Mouse (Mus musculus): ENCODE data around the gene Cyb561d1.

Cyb561d1 gene

GRCm38 (mm10) chr3:108204470-108204869 is 3.5 kb upstream of the Cyb561d1 start:
- DNase-seq (ENCODE audit: extremely low read depth, insufficient read length, low spot score): no peak

GRCm38 (mm10) chr3:108203621-108204325 is 2.8 kb upstream of the Cyb561d1 start:
- peak; percentile 41 for DNase-seq (ENCODE audit: extremely low read depth, insufficient read length, low spot score)

GRCm38 (mm10) chr3:108203212-108203611 is 2.2 kb upstream of the Cyb561d1 start:
- no peak for DNase-seq (ENCODE audit: extremely low read depth, insufficient read length, low spot score)

DNA sequence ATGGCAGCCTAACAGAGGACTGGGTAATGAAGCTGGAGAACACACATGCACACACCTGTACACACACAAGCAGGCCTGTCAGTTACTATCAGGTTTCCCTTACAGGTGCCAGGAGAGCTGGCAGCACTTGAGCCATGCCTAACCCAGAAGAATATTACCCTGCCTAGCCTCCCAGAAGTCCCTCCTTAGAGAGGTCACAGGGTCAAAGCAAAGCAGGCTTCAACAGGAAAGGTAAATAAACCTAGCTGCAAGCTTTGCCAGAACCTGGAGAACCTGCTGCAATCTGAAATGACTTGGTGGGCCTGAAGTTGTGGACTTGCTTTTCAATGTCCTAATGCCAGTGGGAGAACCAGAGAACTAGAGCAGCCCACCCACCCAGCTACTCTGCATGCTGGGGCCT is 1.5 kb upstream of the Cyb561d1 start:
- DNase-seq (ENCODE audit: extremely low read depth, insufficient read length, low spot score): no peak

GRCm38 (mm10) chr3:108199231-108199630 is 1.8 kb downstream of the Cyb561d1 start:
- no peak for DNase-seq (ENCODE audit: extremely low read depth, insufficient read length, low spot score)

- no peak for DNase-seq (ENCODE audit: extremely low read depth, insufficient read length, low spot score)
These were observed 3.9 kb downstream of the Cyb561d1 start for GRCm38 (mm10) chr3:108197066-108197497.

DNA sequence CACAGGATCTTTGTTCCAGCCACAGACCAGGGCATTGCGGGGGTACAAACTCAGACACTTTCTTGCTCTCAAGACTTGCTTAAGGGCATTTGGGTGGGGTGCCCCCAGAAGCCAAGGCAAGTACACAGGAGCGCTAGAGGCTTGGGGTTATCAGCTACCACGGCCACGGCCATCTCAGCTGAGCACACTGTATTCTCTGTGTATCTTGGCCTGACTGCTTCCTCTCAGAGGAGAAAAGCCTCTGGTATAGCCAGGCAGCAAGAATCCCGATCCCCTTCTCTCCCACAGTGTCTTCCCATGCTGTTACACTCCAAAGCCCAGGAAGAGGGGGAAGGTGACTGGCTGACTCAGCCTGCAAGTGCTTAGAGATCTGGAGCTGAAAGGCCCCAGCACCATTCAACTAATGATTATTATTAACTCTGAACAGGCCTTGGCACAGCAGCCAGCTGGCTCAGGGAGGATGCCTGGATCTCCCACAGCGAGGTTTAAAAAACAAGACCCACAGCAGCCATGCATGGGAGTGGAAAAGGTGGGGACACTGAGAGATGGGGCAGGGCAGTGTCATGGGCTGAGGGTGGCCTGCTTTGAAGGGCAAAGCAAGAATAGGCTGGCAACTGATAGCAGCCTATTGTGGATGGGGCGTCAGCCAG is 4.9 kb downstream of the Cyb561d1 start:
- no peak for DNase-seq (ENCODE audit: extremely low read depth, insufficient read length, low spot score)

- no peak for DNase-seq (ENCODE audit: extremely low read depth, insufficient read length, low spot score)
These were observed 5.7 kb downstream of the Cyb561d1 start for GRCm38 (mm10) chr3:108195287-108195686.

DNA sequence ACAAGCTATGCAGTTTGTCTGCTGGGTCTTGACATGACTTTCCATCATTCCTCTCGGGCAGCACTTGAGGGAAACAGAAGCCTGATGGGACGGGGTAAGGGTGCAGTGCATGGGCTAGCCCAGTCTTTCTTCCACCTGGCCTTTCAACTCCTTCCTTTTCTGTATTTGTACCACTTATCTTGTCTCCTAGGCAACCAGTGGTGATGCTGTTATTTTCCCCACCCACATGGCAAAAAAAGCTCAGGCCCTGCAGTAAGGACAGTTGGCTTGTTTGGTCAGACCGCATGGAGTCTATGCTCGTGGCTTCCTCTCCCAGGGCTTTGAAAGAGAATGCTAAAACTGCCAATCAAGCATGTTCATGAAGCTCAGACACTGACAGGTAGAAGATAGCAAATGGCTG is 7.3 kb downstream of the Cyb561d1 start:
- DNase-seq (ENCODE audit: extremely low read depth, insufficient read length, low spot score): no peak

- DNase-seq (ENCODE audit: extremely low read depth, insufficient read length, low spot score): no peak
These were observed 11.1 kb downstream of the Cyb561d1 start for GRCm38 (mm10) chr3:108189897-108190296.

DNA sequence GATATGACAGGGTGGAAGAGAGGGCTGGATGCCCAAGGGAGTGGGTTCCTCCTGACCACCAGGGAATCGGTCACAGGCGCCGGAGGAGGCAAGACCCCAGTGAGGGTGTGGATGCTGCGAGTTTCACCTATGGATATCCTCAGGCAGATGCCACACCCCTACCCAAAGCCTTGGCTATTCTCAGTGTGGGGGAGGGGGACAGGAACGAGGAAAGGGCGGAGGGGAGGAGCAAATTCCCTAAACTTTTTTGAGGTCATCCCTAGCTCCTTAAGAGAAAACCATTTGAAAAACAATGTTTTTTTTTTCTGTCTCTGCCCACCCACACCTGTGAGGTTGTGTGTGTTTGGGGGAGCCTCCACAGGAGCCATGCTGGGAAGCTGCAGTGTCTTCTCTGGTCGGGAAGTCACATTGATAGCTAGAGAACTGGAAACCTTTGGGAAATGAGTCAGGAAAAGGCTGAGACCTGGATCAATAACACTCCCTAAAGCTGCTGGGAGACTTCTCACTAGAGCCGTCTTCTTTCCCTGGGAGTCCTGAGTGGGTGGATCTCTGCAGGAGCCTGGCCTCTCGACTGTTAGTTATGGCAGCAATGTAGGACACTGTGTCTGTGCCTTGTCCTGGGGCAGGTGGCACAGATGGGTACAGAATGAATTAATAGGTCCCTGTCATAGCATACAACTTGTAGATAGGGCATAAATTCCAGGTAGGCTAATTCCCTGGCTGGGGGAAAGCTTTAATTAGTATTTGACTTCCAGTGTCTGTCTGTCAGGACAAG is 12.1 kb downstream of the Cyb561d1 start:
- DNase-seq (ENCODE audit: extremely low read depth, insufficient read length, low spot score): no peak

DNA sequence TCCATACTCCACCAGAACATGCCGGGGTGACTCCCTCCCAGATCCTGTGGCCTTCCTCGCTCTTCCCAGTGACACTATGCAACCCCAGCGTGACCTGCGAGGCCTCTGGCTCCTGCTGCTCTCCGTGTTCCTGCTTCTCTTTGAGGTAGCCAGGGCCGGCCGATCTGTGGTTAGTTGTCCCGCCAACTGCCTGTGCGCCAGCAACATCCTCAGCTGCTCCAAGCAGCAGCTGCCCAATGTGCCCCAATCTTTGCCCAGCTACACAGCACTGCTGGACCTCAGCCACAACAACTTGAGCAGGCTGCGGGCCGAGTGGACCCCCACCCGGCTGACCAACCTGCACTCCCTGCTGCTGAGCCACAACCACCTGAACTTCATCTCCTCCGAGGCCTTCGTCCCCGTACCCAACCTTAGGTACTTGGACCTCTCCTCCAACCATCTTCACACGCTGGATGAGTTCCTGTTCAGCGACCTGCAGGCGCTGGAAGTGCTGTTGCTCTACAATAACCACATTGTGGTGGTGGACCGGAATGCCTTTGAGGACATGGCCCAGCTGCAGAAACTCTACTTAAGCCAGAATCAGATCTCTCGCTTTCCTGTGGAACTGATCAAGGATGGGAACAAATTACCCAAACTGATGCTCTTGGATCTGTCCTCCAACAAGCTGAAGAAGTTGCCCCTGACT is 13.8 kb downstream of the Cyb561d1 start:
- DNase-seq (ENCODE audit: extremely low read depth, insufficient read length, low spot score): no peak

- DNase-seq (ENCODE audit: extremely low read depth, insufficient read length, low spot score): peak; percentile 63
These were observed 14.6 kb downstream of the Cyb561d1 start, which contains the start of gene Amigo1 for GRCm38 (mm10) chr3:108186098-108187047. Gene Amigo1, plus strand, starts transcription at chr3:108186335.

DNA sequence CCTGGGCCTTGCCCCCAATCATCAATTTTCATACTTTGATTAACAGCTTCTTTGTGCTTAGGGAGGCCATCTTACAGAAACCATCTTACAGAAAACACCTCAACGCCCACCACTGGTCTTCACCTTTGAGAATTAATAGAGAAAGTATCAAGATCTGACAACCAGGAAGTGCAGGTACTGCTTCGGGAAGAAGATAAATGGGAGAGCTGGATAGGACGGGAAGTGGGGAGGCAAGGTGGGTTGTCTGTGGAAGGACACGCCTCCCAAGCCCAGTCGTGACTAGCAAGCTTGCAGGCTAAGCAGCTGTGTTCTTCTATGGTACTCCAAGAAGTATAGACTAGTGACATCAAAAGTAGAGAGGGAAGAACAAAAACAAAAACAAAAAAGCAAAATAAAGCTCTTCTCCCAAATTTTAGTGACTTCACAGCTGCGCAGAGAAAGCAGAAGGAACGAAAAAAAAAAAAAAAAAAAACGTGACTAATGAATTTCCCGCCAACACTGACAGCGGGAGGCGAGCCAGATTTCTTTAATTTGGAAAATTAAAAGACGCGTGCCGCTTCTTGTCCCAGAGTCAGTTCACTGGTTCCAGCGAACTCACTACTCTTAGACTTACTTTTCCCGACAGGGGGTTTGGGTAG is 15.4 kb downstream of the Cyb561d1 start:
- DNase-seq (ENCODE audit: extremely low read depth, insufficient read length, low spot score): no peak

- DNase-seq (ENCODE audit: extremely low read depth, insufficient read length, low spot score): no peak
These were observed 16.3 kb downstream of the Cyb561d1 start for GRCm38 (mm10) chr3:108184742-108185141.

DNA sequence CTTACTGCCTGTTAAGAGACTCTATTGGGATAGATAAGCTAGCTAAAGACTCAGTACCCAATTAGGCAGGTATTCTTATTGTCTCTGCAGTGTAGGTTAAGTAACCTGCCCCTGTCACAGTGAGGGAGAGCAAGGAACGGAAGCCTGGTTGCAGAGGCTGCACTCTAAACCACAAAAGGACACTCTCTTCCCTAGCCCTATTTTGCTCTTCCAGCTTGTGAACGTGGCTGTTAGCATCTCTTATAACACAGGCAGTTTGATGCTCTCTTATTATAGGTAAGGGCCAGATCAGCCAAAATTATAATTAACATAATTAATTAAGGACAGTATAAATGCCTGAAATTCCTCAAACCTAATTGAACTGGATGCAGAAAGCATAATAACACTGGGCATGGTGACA is 20.5 kb downstream of the Cyb561d1 start:
- DNase-seq (ENCODE audit: extremely low read depth, insufficient read length, low spot score): no peak

DNA sequence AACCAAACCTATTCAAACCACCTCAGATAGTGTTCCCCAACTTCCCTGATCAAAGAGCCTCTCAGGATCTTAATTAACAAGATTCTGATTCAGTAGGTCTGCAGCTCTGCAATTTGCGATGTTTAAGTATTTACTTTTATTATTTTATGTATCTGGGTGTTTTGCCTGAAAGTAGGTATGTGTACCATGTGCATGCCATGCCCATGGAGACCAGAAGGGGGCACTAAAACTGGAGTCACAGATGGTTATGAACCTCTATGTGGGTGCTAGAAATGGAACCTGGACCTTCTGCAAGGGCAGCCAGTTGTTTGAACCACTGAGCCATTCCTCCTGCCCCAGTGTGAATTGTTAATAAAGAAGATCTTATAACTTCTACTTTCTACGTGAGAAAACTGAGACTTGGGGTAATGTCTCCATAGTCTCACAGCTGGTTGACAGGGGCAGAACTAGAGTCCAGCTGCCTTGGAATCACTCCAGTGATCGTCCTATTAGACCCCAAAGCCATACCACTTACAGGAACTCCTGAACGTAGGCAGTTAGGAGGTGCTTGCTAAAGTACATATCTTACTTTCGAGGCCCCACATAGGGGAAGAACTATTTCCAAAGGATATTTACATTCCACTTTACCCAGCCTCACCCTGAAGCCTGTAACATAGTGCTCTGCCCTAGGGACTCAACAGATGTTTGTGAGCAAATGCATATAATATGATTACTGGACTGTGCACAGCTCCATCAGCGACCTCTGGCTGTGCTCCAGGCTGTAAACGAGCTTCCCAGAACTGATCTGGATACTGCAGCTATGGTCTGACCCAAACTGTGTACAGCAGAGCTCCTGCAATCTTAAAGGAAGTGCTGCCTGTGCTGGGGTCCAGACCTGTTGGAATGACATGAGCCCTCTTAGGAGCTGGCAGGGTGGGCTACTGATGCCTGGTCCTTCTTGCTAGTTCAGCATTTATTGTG is 22.0 kb downstream of the Cyb561d1 start:
- no peak for DNase-seq (ENCODE audit: extremely low read depth, insufficient read length, low spot score)
